Mouse (Mus musculus): ENCODE measurements around the gene Klhl29.

GRCm38 (mm10) chr12:5296422-5296821, 79.1 kb downstream of the Klhl29 start:
- TF ChIP-seq POLR2A (IDR thresholded peaks at IDR 0.05; ENCODE audit: insufficient read length, low read depth) (no peak), MAX (IDR thresholded peaks at IDR 0.05; ENCODE audit: low read depth) (no peak), CEBPB (IDR thresholded peaks at IDR 0.05; ENCODE audit: insufficient read depth, poor library complexity, severe bottlenecking) (no peak), TCF12 (IDR thresholded peaks at IDR 0.05; ENCODE audit: insufficient read depth, poor library complexity, severe bottlenecking) (no peak), TCF3 (IDR thresholded peaks at IDR 0.05; ENCODE audit: insufficient read length, low read depth) (no peak), USF1 (IDR thresholded peaks at IDR 0.05; ENCODE audit: low read depth) (no peak), E2F4 (IDR thresholded peaks at IDR 0.05; ENCODE audit: insufficient read depth) (no peak)

Measured in myocyte (in vitro differentiated cells).